Mouse (Mus musculus) cerebellum, adult 9-10 months (tissue): ENCODE measurements at regions not wholly inside any gene's neighbourhood (a gene's known extent, or its start where the extent isn't known, plus 50 kb on each side); places are given as distances from the start of the nearest gene placed in this dataset.
"Not testable (repeated sequence)": the region's sequence is repeated elsewhere in the genome, so short reads cannot be mapped to it uniquely, and the experiment has no call there.

ENCODE experiments used
- DNase-seq: peaks from one replicate; pipeline ENCODE4 v3.0.0; 2022

DNA sequence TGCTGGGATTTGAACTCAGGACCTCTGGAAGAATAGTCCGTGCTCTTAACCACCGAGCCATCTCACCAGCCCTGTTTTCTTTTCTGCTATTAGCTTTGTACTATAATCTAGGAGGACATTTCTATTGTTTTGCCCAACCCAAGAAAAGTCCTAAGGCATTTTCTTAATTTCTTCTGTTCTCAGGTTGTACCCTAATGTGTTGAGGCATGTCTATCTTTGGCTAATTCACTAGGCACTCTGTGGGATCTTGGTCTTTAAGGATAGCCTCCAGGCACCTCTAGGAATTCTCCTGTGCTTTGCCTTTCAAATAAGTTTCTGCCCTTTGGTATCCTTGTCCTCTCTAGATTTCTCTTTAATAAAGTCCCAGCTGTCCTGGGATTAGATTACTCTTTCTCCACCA lies 214.6 kb upstream of the Sesn3 start:
- DNase-seq: no peak

DNA sequence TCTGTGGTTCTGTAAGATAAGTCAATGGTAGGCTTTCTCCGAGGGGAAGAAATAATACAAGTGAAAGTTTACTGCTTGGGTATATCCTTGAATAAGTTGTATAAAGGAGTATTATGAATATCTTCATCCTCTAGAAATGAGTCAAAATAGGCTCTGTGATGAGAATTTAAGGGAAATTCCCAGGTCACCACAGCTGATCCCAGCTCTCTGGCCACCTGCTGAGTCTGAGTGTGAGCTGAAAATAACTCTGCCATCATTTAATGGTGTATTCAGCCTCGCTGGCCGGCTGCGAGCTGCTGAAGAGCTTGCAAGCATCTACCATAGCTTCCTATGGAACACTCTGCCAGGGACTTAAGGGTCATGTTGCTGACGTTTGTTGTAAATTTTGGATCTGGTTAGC lies 213.5 kb upstream of the Sesn3 start:
- no peak for DNase-seq

DNA sequence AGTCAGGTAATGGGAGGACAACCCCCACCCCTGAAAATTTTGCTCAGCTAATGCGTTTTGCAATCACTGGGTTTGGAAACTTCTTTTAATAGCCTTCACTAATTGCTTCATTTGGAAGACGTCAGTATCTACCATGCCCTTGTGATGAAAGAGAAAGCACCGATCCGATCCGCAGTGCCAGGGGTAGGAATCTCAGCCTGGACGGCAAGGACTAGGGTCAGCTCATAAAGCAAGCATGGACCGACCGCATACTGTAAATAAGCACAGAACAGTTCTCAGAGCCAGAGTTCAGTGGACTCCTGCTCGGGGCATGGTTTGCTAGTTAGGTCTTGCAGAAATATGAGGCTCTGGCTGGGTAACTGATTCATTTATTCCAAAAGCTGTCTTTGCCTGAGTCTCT lies 213.0 kb upstream of the Sesn3 start:
- no peak for DNase-seq

DNA sequence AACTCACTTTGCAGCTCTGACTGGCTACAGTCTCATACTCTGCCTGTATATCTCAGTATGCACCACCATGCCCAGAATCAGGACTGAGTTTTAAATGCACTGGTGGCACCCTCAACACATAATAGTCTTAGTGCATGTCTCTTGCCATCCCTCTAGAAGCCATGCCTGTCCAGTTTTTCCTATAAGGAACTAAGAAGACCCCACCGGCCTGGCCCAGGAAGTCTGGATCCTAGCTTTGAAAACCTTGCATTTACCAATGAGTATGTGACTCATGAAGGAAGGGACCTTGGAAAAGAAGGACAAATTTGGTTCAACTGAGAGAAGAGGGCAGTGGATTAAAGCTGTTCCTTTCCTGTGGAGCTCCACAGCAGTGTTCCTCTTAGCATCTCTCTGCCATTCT lies 212.2 kb upstream of the Sesn3 start:
- no peak for DNase-seq

DNA sequence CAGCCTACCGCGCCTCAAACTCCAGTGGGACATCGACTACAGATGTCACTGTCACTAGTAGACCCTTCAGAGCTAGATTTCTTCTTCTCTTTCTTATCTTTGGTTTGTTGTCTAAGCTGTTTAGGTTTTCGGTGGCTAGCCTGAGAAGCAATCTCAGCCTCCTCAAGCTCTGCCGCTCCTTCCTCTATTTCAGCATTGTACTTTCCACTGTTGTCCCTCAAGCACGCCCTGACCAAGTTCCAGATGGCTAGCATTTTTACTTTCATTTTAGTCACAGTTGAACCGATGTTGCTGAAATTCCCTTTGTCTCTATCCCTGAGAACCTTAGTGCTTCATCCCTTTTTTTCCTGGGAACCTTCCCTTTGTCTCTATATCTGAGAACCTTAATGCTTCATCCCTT lies 208.1 kb upstream of the Sesn3 start:
- not testable (repeated sequence) for DNase-seq

GRCm38 (mm10) chr9:14069076-14069475 lies 205.8 kb upstream of the Sesn3 start:
- DNase-seq: no peak

DNA sequence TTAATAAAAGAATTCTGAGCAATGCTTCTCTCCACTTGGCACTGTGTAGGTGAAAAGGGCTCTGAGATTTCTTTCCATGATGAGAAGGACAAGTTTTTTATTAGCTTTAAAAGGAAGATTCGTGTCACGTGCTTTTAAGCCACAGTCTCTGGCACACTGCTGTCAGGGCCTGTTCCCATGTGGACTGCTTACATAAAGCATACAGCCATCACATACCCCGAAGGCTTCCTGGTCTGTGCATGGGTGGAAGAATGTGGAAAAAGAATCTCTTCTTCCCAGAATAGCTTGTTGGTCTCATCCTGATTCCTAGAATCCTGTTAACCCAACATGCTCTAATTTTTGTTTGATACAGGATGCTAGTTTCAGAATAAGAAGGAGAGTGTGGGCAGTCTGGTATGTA lies 205.1 kb upstream of the Sesn3 start:
- no peak for DNase-seq

DNA sequence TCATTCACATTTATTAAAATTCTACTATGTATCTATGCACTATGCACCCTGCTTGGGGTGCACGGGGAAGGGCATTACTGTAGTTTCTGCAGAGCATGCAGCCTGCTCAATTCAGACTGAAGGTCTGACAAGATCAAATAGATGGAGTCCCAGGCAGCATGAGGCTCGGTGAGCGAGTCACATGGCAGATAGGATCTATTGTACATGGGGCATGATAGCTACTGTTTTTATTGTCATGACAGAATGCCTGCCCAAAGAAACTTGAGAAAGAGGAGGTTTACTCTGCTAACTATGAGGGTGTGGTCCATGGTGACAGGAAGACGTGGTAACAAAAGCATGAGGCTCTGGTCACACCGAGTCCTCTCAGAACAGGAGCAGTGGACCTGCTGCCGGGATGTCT lies 203.1 kb upstream of the Sesn3 start:
- no peak for DNase-seq

- DNase-seq: no peak
Observed at GRCm38 (mm10) chr9:14072950-14073349, 201.9 kb upstream of the Sesn3 start.

DNA sequence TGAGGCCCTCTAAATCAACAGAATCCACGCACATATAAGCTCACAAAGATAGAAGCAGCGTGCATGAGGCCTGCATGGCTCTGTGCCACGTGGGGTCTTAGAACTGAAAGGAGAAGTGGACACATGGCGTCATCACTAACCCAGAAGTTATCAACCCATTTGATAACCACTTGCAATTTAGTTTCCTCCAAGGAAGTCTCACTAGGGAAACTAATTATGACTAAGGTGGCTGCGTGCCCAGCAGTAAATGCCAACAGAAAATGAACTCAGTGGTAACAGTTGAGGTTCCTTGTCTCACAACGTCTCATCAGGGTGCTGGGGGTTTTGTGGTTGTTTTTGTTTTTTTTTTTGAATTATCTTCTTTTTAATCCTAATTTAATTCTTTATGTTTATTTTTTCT lies 200.6 kb upstream of the Sesn3 start:
- DNase-seq: no peak

DNA sequence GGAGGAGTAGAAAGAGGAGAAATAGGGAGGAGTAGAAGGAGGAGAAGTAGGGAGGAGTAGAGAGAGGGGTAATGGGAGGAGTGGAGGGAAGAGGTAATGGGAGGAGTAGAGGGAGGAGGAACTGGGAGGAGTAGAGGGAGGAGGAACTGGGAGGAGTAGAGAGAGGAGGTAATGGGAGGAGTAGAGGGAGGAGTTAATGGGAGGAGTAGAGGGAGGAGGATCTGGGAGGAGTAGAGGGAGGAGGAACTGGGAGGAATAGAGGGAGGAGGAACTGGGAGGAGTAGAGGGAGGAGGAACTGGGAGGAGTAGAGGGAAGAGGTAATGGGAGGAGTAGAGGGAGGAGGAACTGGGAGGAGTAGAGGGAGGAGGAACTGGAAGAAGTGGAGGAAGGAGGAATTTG lies 200.0 kb upstream of the Sesn3 start:
- DNase-seq: not testable (repeated sequence)

- peak; percentile 76 for DNase-seq
Observed at GRCm38 (mm10) chr9:14075452-14075851, 199.4 kb upstream of the Sesn3 start.

DNA sequence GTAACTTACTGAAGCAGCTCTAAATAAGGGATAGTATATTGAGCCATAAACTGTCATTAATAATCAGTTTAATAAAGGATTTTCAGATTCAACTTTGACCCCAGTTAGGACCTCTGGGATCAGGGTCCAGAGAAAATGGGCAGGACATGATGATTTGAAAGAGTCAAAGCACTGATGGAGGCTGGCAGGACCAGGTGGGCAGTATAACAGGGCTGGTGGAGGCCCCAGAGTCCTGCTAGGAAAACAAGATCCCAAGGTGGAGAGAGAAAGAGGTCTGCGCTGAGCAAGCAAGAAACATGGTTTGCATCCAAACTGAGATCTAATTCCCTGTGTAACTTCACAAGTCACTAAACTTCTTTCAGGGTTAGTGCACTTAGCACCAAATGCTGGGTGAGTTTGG lies 199.0 kb upstream of the Sesn3 start:
- no peak for DNase-seq

DNA sequence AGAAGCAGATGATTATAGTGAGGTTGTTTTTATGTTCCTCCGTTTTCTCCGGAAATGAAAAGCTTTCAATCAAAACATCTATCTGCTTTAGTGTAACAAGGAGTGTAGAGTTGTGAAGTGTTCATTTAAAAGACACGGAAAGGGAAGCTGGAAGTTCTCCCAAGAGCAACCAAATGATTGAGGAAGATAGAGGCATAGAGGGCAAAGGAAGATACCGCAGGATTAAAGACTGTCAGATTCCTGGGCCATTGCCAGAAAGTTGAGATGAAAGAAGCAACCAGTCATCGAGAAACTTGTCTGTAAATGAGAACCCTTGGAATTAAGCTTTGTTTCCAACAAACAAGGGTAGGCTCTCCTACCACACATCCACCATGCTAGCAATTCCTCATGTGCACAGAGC lies 198.1 kb upstream of the Sesn3 start:
- DNase-seq: no peak

GRCm38 (mm10) chr9:14081138-14081537 lies 193.7 kb upstream of the Sesn3 start:
- DNase-seq: no peak

GRCm38 (mm10) chr9:14086201-14086600 lies 188.7 kb upstream of the Sesn3 start:
- DNase-seq: no peak

- no peak for DNase-seq
Observed at GRCm38 (mm10) chr9:14086611-14087010, 188.3 kb upstream of the Sesn3 start.

DNA sequence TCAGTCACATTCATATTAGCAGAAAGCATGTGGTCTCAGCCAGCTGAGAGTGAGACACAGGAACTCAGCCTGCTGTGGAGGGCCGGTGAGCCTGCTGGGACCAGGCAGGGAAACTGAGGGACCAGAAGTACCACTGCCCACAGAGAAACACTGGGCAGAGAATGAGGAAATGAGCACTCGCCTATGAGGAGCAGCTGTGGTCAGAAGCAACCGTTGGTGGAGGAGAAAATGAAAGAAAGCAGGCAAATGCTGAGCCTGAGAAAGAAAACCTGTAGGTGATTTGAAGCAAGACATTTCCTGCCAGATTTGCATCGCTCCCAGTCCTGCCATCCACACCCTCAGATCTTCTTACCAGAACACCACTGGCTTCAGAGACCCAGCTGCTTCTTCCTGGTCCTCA lies 187.0 kb upstream of the Sesn3 start:
- no peak for DNase-seq

- DNase-seq: peak; percentile 11
Observed at GRCm38 (mm10) chr9:14089791-14090256, 185.0 kb upstream of the Sesn3 start.

DNA sequence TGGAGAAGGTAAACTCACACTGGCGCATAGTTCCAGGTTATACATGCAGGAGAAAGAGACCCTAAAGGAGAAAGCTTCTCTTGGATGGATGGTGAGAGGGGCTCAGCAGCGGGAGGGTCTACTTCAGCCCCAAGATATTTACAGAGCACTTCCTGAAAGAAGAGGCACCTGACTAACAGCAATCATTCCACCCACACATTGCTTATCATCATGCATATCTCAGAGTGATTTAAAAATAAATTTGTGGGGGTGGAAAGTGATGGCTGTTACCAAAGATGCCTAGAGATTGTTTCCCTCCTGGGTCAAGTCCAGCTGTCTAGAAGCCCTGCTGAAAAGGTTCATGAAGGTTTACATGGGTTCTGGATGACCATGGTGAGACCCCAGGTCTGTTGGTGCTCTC lies 184.4 kb upstream of the Sesn3 start:
- DNase-seq: no peak

- DNase-seq: no peak
Observed at GRCm38 (mm10) chr9:14091099-14091930, 183.6 kb upstream of the Sesn3 start.

- no peak for DNase-seq
Observed at GRCm38 (mm10) chr9:14092996-14093442, 181.8 kb upstream of the Sesn3 start.

DNA sequence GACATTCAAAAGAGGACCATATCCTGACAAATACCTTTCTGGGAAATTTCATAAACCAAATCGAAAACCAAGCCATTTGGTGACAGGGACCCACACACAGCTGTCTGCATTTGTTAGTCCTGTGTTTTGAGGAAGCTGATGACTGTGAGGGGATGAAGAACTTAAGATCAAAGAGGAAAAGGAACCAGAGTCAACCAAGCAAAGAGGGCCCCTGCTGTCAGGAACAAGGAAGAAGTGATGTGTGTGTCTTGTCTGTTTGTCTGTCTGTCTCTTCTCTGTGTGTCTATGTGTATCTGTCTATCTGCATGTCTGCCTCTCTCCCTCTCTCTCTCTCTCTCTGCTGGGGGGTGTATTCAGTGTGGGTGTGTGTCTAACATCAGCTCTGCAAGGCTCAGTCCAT lies 171.3 kb upstream of the Sesn3 start:
- no peak for DNase-seq

DNA sequence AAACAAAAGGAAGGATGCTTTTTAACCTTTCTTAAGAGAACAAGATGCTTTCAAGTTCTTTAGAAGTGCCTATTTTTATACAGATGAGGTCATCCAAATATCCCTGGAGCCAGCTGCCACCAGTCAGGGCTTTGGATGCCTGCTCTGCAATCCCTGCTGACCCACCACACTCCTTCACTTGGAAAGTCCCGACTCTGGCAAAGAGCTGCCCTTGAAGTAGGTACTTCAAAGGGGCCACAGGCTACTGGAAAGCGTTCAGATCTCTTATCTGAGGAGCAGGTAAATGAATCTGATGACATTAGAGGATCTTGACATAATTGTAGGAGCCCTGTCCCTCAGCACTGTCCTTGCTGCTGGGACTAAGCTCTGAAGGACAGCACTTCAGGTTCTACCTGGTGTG lies 169.9 kb upstream of the Sesn3 start:
- DNase-seq: no peak

- no peak for DNase-seq
Observed at GRCm38 (mm10) chr9:14106371-14106770, 168.5 kb upstream of the Sesn3 start.
